In genomic region chr1:40884943-40885342, GRCm38 (mm10) we compare ENCODE assay signal across 22 mouse cellular contexts.
DNase-seq lines count a peak whose midpoint lies in the region; ATAC-seq and TF ChIP-seq lines count a peak whose summit lies in the region.
"Had no signal": no experiment of that assay in that cellular context is flagged by ENCODE, and none has a peak within 500 bp of the region (broad histone marks: within the 10 kb centered on the region; RNA-seq: fewer than 3 reads in every experiment).

No protein-coding gene starts in this region.

- H3K27ac ChIP-seq in gastrocnemius, adult 2 months: no peak overlapping the region
- no peak overlapping the region for H3K27ac ChIP-seq in liver, embryonic 14.5 days
- H3K27ac ChIP-seq in liver, embryonic 11.5 days (ENCODE audit: low read depth, low read length): no peak overlapping the region
- H3K27ac ChIP-seq: forebrain, embryonic 12.5 days; heart, embryonic 10.5 days; hindbrain, embryonic 14.5 days; macrophage had no signal

- WGBS in liver, embryonic 14.5 days (ENCODE audit: insufficient replicate concordance): 48% methylated on average over 6 of the region's 6 CpGs
- 71% methylated on average over 6 of the region's 6 CpGs for WGBS in liver, embryonic 11.5 days

- H3K4me1 ChIP-seq in liver, embryonic 14.5 days (replicated peaks; ENCODE audit: control insufficient read depth in 2 of 2, insufficient read depth in 2 of 2, low read length in 1 of 2): no peaks in the 10 kb centered on the region
- no peaks in the 10 kb centered on the region for H3K4me1 ChIP-seq in liver, embryonic 11.5 days (replicated peaks; ENCODE audit: control insufficient read depth, insufficient read depth, low read length)
- H3K4me1 ChIP-seq: heart, embryonic 10.5 days had no signal

- no peaks in the 10 kb centered on the region for H3K9me3 ChIP-seq in liver, embryonic 14.5 days (ENCODE audit: control insufficient read depth, low read length)
- H3K9me3 ChIP-seq in liver, embryonic 11.5 days (ENCODE audit: control insufficient read depth, low read length): no peaks in the 10 kb centered on the region
- H3K9me3 ChIP-seq: forebrain, embryonic 12.5 days; heart, embryonic 10.5 days had no signal

- H3K4me2 ChIP-seq in liver, embryonic 14.5 days (ENCODE audit: low read depth): no peak overlapping the region
- H3K4me2 ChIP-seq in liver, embryonic 11.5 days: no peak overlapping the region
- H3K4me2 ChIP-seq: forebrain, embryonic 12.5 days; hindbrain, embryonic 14.5 days; midbrain, embryonic 11.5 days had no signal

- H3K27me3 ChIP-seq in liver, embryonic 14.5 days (ENCODE audit: control insufficient read depth, insufficient read depth, low read length): no peaks in the 10 kb centered on the region
- no peaks in the 10 kb centered on the region for H3K27me3 ChIP-seq in liver, embryonic 11.5 days (replicated peaks; ENCODE audit: control insufficient read depth, insufficient read depth, low read length)

- DNase-seq in gastrocnemius, adult 2 months: no peak
- DNase-seq in gastrocnemius, postnatal 25 days: no peak
- no peak for DNase-seq in liver, embryonic 14.5 days (ENCODE audit: low read depth in 3 of 3, low spot score in 3 of 3)
- no peak for DNase-seq in liver, embryonic 11.5 days (ENCODE audit: low spot score)
- DNase-seq in ES-CJ7 (ENCODE audit: low read depth, low spot score): peak; percentile 23
- DNase-seq in induced T-regulatory cell, adult 2 months (ENCODE audit: low read depth): peak; percentile 12
- DNase-seq: B cell, adult 2 months; embryo, embryonic 11 days; gastrocnemius, postnatal 36 days; heart, postnatal 14 days; kidney, adult 8-10 months; kidney, postnatal 4 days; layer of hippocampus, postnatal 36 days; left cerebral cortex, postnatal 4 days; right cerebral cortex, postnatal 14 days; thymus, postnatal 14 days had no signal

- ATAC-seq in liver, embryonic 14.5 days (ENCODE audit: insufficient read depth): no peak
- ATAC-seq in liver, embryonic 11.5 days (replicated peaks; ENCODE audit: low FRiP score): no peak
- ATAC-seq in cerebellum, adult (ENCODE audit: insufficient number of reproducible peaks, low FRiP score, low TSS enrichment): no peak

- no peak for TF ChIP-seq EP300 in liver, embryonic 14.5 days (IDR thresholded peaks at IDR 0.05; ENCODE audit: low read depth)

- no peak overlapping the region for H3K9ac ChIP-seq in liver, embryonic 14.5 days (replicated peaks)
- no peak overlapping the region for H3K9ac ChIP-seq in liver, embryonic 11.5 days (ENCODE audit: low read depth, low read length)
- H3K9ac ChIP-seq: forebrain, embryonic 12.5 days; hindbrain, embryonic 14.5 days had no signal

- H3K4me3 ChIP-seq in gastrocnemius, adult 2 months: no peak overlapping the region
- H3K4me3 ChIP-seq in liver, embryonic 14.5 days (ENCODE audit: insufficient read depth in 1 of 2, low read depth in 2 of 2, low read length in 2 of 2): no peak overlapping the region
- no peak overlapping the region for H3K4me3 ChIP-seq in liver, embryonic 11.5 days (ENCODE audit: low read depth, low read length)
- H3K4me3 ChIP-seq: forebrain, embryonic 12.5 days; heart, embryonic 10.5 days had no signal

- intact Hi-C loops in gastrocnemius, adult 2 months (cut with DNase I): loop anchor here (10.0 kb wide), 1 partner anchor 100 kb away; no protein-coding TSS in a partner anchor

- H3K36me3 ChIP-seq in liver, embryonic 14.5 days (replicated peaks; ENCODE audit: control insufficient read depth, insufficient read depth, low read depth): no peaks in the 10 kb centered on the region
- no peaks in the 10 kb centered on the region for H3K36me3 ChIP-seq in liver, embryonic 11.5 days (ENCODE audit: control insufficient read depth, insufficient read depth, low read length)
- H3K36me3 ChIP-seq: forebrain, embryonic 12.5 days; heart, embryonic 10.5 days had no signal

- peak; percentile 30; the same call in 1 of the 2 replicates for TF ChIP-seq CTCF in gastrocnemius, adult 2 months (IDR thresholded peaks at IDR 0.05)
- TF ChIP-seq CTCF in liver, embryonic 14.5 days (IDR thresholded peaks at IDR 0.05; ENCODE audit: low read depth): peak; percentile 32; the same call in 1 of the 2 replicates

Comparison
In these comparisons a context has a peak if more than half of its experiments do, and no peak if none do; other contexts are left out.
1. DNase-seq: peak in ES-CJ7 (single experiment) and induced T-regulatory cell, adult 2 months (single experiment); none in gastrocnemius, adult 2 months (single experiment), gastrocnemius, postnatal 25 days (single experiment), liver, embryonic 14.5 days (0 of 3) and liver, embryonic 11.5 days (single experiment).